Mouse (Mus musculus): ENCODE data around the gene Ccdc106. TPM values are rescaled to one million over a fixed set of nuclear protein-coding genes. Genes with fewer than 3 reads are reported as not detected.
A peak's percentile ranks its signal among the peaks of the same experiment; 100 is the strongest.
"Not testable (repeated sequence)": the region's sequence is repeated elsewhere in the genome, so short reads cannot be mapped to it uniquely, and the experiment has no call there.

The Ccdc106 gene
- polyA plus RNA-seq, 1 experiment from 2014 or later = 14.4 TPM

DNA sequence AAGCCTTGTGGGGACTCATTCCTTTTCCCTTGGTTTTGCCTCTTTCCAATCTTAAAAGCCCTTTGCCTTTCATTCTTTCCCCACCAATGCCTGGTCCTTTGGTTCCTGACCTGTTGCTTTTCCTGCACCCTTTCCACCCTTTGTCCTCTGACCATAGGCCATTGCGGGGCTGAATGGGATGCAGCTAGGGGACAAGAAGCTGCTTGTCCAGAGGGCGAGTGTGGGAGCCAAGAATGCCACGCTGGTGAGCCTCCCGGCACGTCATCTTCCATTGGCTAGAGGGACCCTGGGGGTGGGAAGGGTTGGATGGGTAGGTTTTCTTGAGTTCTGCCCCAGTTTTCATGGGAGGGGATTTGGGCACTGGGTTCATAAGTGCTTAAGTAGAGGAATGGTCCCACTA, 54.6 kb downstream of the Ccdc106 start:
- no peaks in the 10 kb centered on the region for H3K27me3 ChIP-seq (ENCODE audit: control insufficient read depth, insufficient read depth, low read length)
- H3K4me3 ChIP-seq (ENCODE audit: low read depth, low read length) = no peak overlapping the region
- 97% methylated on average over 5 of the region's 5 CpGs for WGBS
- no peaks in the 10 kb centered on the region for H3K4me1 ChIP-seq (ENCODE audit: control insufficient read depth, insufficient read depth, low read length)
- H3K36me3 ChIP-seq (ENCODE audit: control insufficient read depth, insufficient read depth, low read length) = peaks cover 32% of the 10 kb centered on the region
- H3K4me2 ChIP-seq (ENCODE audit: low read depth, severe bottlenecking) = no peak overlapping the region
- no peaks in the 10 kb centered on the region for H3K9me3 ChIP-seq (ENCODE audit: control insufficient read depth, low read length)
- no peak for DNase-seq (ENCODE audit: low spot score)
- H3K9ac ChIP-seq (ENCODE audit: low read length) = no peak overlapping the region
- ATAC-seq (ENCODE audit: insufficient number of reproducible peaks, low FRiP score, low TSS enrichment, low read depth) = no peak
- no peak overlapping the region for H3K27ac ChIP-seq (replicated peaks; ENCODE audit: low read depth, low read length)

DNA sequence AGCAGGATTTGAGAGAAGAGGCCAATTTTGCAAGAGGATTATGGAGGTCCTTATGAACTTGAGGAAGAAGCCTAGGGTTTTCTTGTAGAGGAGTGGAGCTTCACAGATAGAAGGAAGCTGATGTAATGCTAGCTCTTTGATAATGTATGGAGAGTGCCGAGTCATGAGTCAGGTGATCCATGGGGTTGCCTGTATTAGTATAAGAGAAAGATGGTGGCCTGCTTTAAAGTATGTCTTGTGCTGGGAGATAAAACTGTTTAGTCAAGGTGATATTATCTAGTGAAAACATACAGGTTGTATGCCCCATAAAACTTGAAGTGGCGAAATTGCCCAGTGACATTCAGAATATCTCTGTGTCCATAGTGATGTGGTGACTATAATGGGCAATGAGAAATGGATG, 56.6 kb downstream of the Ccdc106 start:
- no peak overlapping the region for H3K9ac ChIP-seq (ENCODE audit: low read length)
- ATAC-seq (ENCODE audit: insufficient number of reproducible peaks, low FRiP score, low TSS enrichment, low read depth) (no peak), DNase-seq (ENCODE audit: low spot score) (no peak)
- no peaks in the 10 kb centered on the region for H3K9me3 ChIP-seq (ENCODE audit: control insufficient read depth, low read length)
- peaks cover 24% of the 10 kb centered on the region for H3K36me3 ChIP-seq (ENCODE audit: control insufficient read depth, insufficient read depth, low read length)
- no peaks in the 10 kb centered on the region for H3K27me3 ChIP-seq (ENCODE audit: control insufficient read depth, insufficient read depth, low read length)
- H3K4me1 ChIP-seq (ENCODE audit: control insufficient read depth, insufficient read depth, low read length) = no peaks in the 10 kb centered on the region
- 84% methylated on average over 2 of the region's 2 CpGs for WGBS
- H3K4me3 ChIP-seq (ENCODE audit: low read depth, low read length) = no peak overlapping the region
- no peak overlapping the region for H3K27ac ChIP-seq (replicated peaks; ENCODE audit: low read depth, low read length)
- H3K4me2 ChIP-seq (ENCODE audit: low read depth, severe bottlenecking) = no peak overlapping the region

DNA sequence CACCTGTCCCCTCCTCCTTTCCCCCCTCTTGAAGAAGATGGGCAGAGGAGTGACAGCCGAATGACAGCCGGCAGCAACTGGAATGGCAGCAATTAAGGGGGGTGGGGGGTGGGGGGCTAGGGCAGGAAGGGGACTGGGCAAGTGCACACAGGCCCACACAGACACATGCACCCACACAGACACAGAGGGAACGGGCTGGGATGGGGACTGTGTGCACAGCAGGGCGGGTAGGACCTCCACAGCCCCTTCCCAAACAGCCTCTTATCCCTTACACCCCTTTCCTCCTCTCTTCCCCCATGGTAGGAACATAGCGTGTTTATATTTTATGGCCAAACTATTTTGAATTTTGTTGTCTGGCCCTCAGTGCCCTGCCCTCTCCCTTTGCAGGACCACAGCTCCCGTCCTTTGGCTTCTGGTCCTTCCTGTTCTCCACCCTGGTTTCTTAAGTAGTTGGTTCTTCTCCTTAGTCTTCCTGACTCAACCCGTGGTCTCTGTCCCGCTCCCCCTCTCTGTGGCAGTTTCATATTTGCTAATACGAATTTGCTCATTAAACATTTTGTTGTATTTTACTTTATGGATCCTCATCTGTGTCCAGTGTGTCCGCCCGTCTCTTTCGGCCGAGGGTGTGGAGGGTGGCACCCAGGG, 59.1 kb downstream of the Ccdc106 start:
- WGBS = 48% methylated on average over 9 of the region's 13 CpGs
- peaks cover 22% of the 10 kb centered on the region for H3K36me3 ChIP-seq (ENCODE audit: control insufficient read depth, insufficient read depth, low read length)
- H3K4me2 ChIP-seq (ENCODE audit: low read depth, severe bottlenecking) = peak overlapping the region; percentile 37; the same call in 1 of the 2 replicates
- H3K27me3 ChIP-seq (ENCODE audit: control insufficient read depth, insufficient read depth, low read length); H3K9ac ChIP-seq (ENCODE audit: low read length); DNase-seq (ENCODE audit: low spot score); H3K9me3 ChIP-seq (ENCODE audit: control insufficient read depth, low read length); H3K4me1 ChIP-seq (ENCODE audit: control insufficient read depth, insufficient read depth, low read length): not testable (repeated sequence)
- peak overlapping the region; percentile 96 for H3K4me3 ChIP-seq (ENCODE audit: low read depth, low read length)
- H3K27ac ChIP-seq (replicated peaks; ENCODE audit: low read depth, low read length) = peak overlapping the region; percentile 84; the same call in 1 of the 2 replicates
- ATAC-seq (ENCODE audit: insufficient number of reproducible peaks, low FRiP score, low TSS enrichment, low read depth) = peak; percentile 24

DNA sequence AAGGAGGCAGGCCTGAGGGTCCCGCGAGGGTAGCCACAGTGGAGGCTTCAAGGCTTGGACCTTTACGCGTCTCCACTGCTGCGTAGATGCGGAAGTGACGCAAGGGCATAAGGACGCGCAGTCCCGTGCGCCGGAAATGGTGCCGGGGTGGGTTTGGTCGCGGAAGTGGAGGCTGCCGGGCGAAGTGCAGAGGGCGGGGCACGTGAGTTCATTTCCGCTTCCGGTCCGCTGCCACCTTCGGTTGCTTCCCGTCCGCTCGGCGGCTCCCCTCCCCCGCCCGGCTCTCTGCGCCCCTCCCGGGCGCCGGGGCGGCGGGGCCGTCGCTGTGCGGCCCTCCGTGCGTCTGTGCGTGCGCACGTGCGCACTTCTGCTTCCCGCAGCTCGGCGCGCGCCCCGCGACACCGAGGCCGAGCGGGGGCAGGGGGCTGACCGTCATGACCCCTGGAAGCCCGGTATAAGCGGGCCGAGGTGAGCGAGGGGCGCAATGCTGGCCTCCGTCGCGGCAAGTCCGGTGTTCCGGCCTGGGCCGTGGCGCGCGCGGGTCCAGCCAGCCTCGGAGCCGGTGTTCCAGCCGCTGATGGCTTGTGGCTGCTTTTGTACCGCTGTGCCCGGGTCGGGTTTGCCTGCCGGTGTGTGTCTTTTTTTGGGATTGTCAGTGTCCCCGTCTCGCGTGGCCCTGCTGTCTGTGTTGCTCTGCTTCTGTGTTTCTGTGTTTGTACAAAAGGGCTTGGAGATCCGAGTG, 59.8 kb downstream of the Ccdc106 start, which contains the start of gene Epn1:
Gene Epn1, plus strand, starts transcription at position 226 of the 742 bp plus-strand sequence.
- H3K27me3 ChIP-seq (ENCODE audit: control insufficient read depth, insufficient read depth, low read length) = no peaks in the 10 kb centered on the region
- no peaks in the 10 kb centered on the region for H3K9me3 ChIP-seq (ENCODE audit: control insufficient read depth, low read length)
- H3K4me1 ChIP-seq (ENCODE audit: control insufficient read depth, insufficient read depth, low read length) = no peaks in the 10 kb centered on the region
- H3K4me3 ChIP-seq (ENCODE audit: low read depth, low read length) = peak within 1 kb of the TSS; percentile 96
- H3K4me2 ChIP-seq (ENCODE audit: low read depth, severe bottlenecking) = peak within 1 kb of the TSS; percentile 37
- peaks cover 19% of the 10 kb centered on the region for H3K36me3 ChIP-seq (ENCODE audit: control insufficient read depth, insufficient read depth, low read length)
- under 1% methylated on average over 63 of the region's 81 CpGs for WGBS
- DNase-seq (ENCODE audit: low spot score) = peak; percentile 96
- ATAC-seq (ENCODE audit: insufficient number of reproducible peaks, low FRiP score, low TSS enrichment, low read depth) = peak; percentile 96
- H3K27ac ChIP-seq (replicated peaks; ENCODE audit: low read depth, low read length) = peak within 1 kb of the TSS; percentile 84
- H3K9ac ChIP-seq (ENCODE audit: low read length) = peak within 1 kb of the TSS; percentile 92

DNA sequence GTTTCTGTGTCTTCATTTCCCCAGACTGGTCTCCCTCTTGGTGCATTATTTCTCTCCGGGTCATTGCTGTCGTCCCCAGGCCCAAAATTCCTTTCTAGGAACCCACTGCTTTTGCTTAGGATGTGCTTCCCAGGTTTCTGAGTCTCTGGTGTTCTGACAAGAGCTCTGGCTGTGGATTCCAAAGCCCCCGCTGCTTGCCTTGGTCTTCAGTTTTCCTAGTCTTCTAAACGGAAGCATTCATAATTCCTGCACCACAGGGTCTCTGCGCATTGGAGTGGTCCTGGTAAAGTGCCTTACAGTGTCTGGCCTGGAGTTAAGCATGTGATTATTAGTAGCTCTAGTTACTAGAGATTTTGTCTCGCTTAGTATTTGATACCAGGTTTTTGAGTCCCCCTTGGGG, 60.5 kb downstream of the Ccdc106 start:
- Histone ChIP-seq H3K27ac (replicated peaks; ENCODE audit: low read depth, low read length) (no peak overlapping the region), H3K9ac (ENCODE audit: low read length) (peak overlapping the region; percentile 92), H3K4me2 (ENCODE audit: low read depth, severe bottlenecking) (peak overlapping the region; percentile 37), H3K27me3 (ENCODE audit: control insufficient read depth, insufficient read depth, low read length) (no peaks in the 10 kb centered on the region), H3K9me3 (ENCODE audit: control insufficient read depth, low read length) (no peaks in the 10 kb centered on the region), H3K36me3 (ENCODE audit: control insufficient read depth, insufficient read depth, low read length) (peaks cover 18% of the 10 kb centered on the region), H3K4me3 (ENCODE audit: low read depth, low read length) (peak overlapping the region; percentile 96), H3K4me1 (ENCODE audit: control insufficient read depth, insufficient read depth, low read length) (no peaks in the 10 kb centered on the region)
- ATAC-seq (ENCODE audit: insufficient number of reproducible peaks, low FRiP score, low TSS enrichment, low read depth) = no peak
- DNase-seq (ENCODE audit: low spot score) = peak; percentile 33
- WGBS = 20% methylated on average over 6 of the region's 6 CpGs

DNA sequence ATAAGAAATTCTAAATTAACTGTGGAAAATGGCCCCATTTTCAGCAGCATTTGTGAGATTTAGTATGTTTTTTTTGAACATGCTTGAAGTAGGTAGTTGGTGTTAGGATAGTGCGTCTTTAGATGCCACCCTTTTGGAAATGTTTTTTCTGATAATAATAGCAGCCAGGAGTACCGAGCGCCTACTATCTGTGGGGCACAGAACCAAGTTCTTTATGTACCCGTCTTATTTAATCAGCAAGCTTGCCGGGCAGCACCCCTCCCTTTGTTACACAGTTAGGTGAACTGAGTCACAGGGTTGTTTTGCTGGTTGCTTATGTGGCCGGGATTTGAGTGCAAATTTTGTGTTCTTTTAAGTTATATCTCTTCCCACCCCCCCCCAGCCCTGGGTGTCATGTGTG, 60.9 kb downstream of the Ccdc106 start:
- Histone ChIP-seq H3K36me3 (ENCODE audit: control insufficient read depth, insufficient read depth, low read length) (peaks cover 19% of the 10 kb centered on the region), H3K9me3 (ENCODE audit: control insufficient read depth, low read length) (no peaks in the 10 kb centered on the region), H3K4me2 (ENCODE audit: low read depth, severe bottlenecking) (peak overlapping the region; percentile 37), H3K27me3 (ENCODE audit: control insufficient read depth, insufficient read depth, low read length) (no peaks in the 10 kb centered on the region), H3K27ac (replicated peaks; ENCODE audit: low read depth, low read length) (no peak overlapping the region), H3K9ac (ENCODE audit: low read length) (no peak overlapping the region), H3K4me3 (ENCODE audit: low read depth, low read length) (peak overlapping the region; percentile 96), H3K4me1 (ENCODE audit: control insufficient read depth, insufficient read depth, low read length) (no peaks in the 10 kb centered on the region)
- 79% methylated on average over 6 of the region's 6 CpGs for WGBS
- DNase-seq (ENCODE audit: low spot score) = no peak
- ATAC-seq (ENCODE audit: insufficient number of reproducible peaks, low FRiP score, low TSS enrichment, low read depth) = no peak

DNA sequence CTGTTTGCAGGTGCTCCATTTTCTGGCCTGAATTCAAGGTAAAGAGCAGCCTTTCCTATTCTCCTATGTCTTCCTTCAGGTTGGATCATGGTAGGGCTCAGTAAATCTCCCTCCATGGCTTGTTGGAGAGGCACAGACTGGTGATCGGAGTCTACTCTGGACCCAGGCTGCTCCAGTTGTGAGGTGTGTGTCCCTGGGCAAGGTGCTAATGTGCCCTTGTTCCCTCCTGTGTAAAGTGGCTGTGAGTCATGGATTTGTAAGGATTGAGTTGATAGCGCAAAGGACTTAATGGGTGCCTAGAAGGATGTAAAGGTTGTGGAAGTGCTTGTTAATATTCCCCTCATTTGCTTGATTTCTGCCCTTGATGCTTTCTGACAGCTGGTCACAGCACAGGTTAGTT, 61.6 kb downstream of the Ccdc106 start:
- Histone ChIP-seq H3K4me2 (ENCODE audit: low read depth, severe bottlenecking) (no peak overlapping the region), H3K27ac (replicated peaks; ENCODE audit: low read depth, low read length) (no peak overlapping the region), H3K27me3 (ENCODE audit: control insufficient read depth, insufficient read depth, low read length) (no peaks in the 10 kb centered on the region), H3K36me3 (ENCODE audit: control insufficient read depth, insufficient read depth, low read length) (peaks cover 16% of the 10 kb centered on the region), H3K4me3 (ENCODE audit: low read depth, low read length) (no peak overlapping the region), H3K9ac (ENCODE audit: low read length) (no peak overlapping the region), H3K9me3 (ENCODE audit: control insufficient read depth, low read length) (no peaks in the 10 kb centered on the region), H3K4me1 (ENCODE audit: control insufficient read depth, insufficient read depth, low read length) (no peaks in the 10 kb centered on the region)
- DNase-seq (ENCODE audit: low spot score) (no peak), ATAC-seq (ENCODE audit: insufficient number of reproducible peaks, low FRiP score, low TSS enrichment, low read depth) (no peak)
- WGBS = 97% methylated on average over 2 of the region's 2 CpGs

DNA sequence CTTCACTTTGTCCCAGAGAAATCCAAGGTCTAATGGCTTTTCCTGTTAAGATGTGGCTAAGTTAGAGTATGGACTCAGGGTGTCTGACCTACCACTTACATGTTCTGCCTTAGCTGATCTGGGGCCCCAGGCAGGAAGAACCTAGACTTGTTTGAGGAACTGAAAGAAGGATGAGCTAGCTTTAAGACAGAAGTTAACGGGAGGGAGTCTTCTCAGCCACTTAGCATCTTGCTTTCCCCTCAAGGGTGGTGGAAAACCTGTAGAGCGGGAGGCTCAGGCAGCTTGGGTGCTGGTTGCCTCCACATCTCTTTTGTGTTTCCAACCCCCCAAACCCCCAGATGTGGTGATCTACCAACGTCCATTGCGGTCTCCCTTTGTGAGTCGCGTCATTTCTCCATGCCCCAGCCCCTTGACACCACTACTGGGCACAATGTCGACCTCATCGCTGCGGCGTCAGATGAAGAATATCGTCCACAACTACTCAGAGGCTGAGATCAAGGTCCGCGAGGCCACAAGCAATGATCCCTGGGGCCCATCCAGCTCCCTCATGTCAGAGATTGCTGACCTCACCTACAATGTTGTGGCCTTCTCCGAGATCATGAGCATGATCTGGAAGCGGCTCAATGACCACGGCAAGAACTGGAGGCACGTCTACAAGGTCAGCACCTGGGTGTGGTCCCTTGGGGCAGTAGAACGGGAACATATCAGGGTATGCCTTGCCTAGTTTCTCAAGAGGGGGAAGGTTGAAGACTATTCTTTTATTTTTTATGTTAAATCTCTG, 63.2 kb downstream of the Ccdc106 start:
- Histone ChIP-seq H3K9ac (ENCODE audit: low read length) (no peak overlapping the region), H3K27ac (replicated peaks; ENCODE audit: low read depth, low read length) (no peak overlapping the region), H3K4me2 (ENCODE audit: low read depth, severe bottlenecking) (no peak overlapping the region), H3K9me3 (ENCODE audit: control insufficient read depth, low read length) (no peaks in the 10 kb centered on the region), H3K27me3 (ENCODE audit: control insufficient read depth, insufficient read depth, low read length) (no peaks in the 10 kb centered on the region), H3K36me3 (ENCODE audit: control insufficient read depth, insufficient read depth, low read length) (peaks cover 19% of the 10 kb centered on the region; the same call in 1 of the 2 replicates), H3K4me1 (ENCODE audit: control insufficient read depth, insufficient read depth, low read length) (no peaks in the 10 kb centered on the region), H3K4me3 (ENCODE audit: low read depth, low read length) (no peak overlapping the region)
- DNase-seq (ENCODE audit: low spot score) = no peak
- WGBS = 92% methylated on average over 18 of the region's 18 CpGs
- ATAC-seq (ENCODE audit: insufficient number of reproducible peaks, low FRiP score, low TSS enrichment, low read depth) = no peak

Data from limb, embryonic 11.5 days (tissue).